Mouse (Mus musculus): ENCODE measurements around the gene Ltbr.

- no peak for TF ChIP-seq MAFK (IDR thresholded peaks at IDR 0.05; ENCODE audit: insufficient read depth, low read depth, low read length)
- no peak for TF ChIP-seq ZNF384 (IDR thresholded peaks at IDR 0.05; ENCODE audit: low read depth, low read length)
- no peak for TF ChIP-seq CHD2 (IDR thresholded peaks at IDR 0.05; ENCODE audit: low read depth, low read length)
- TF ChIP-seq HCFC1 (IDR thresholded peaks at IDR 0.05; ENCODE audit: borderline replicate concordance, insufficient read depth, low read length), result no peak
- no peak for TF ChIP-seq ZC3H11A (IDR thresholded peaks at IDR 0.05; ENCODE audit: borderline replicate concordance, low read depth, low read length)
Measured at GRCm38 (mm10) chr6:125353655-125354054, 40.0 kb upstream of the Ltbr start.

Data from ES-E14 (cell line).